Mouse (Mus musculus): ENCODE measurements around the gene Fam43a.

Fam43a gene

DNA sequence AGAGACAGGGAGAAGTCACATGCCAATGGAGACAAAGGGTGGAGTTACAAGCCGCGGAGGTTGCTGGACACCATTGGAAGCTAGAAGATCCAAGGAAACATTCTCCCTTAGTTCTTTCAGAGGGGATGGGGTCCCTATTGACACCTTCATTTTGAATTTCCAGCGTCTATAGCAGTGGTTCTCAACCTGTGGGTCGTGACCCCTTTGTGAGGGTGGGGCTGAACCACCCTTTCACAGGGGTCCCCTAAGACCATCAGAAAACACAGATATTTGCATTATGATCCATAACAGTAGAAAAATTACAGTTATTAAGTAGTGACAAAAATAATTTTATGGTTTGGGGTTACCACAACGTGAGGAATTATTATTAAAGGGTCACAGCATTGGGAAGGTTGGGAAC is 30.0 kb downstream of the Fam43a start:
- no peak for DNase-seq (ENCODE audit: low read depth, low spot score)

DNA sequence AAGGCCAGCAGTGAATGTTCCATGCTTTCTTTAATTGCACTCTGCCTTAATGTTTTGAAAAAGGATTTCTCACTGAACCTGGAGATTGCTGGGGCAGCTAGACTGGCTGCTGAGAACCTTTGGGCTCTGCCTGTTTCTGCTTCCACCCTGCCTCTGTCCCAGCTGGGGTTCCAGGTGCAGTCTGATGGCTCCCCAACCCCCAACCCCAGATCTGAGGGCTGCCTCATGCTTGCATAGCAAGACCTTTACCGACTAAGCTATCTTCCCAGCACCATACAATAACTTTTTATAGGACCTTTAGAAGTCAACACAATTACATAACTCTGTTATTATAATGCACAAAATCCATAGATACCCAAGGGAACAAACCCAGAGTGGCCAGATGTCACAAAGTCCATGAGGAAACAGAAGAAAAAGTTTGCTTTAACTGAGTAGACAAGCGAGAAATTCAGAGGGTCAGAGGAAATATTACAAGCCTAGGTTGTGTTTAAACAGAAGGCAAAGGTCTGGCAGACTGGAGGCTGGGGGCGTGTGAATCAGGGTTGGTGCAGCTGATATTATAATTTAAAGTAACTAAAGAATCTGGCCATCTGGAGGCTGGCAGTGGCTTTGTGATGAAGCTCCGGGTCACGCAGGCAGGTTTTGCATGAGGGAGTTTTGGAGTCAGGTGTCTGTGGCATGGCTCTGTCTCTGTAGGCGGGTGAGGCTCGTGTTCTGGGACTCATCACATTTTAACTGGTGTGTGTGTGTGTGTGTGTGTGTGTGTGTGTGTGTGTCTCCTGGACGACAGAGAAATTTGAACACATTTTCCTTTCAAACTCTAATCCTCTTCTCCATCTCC is 34.6 kb downstream of the Fam43a start:
- DNase-seq (ENCODE audit: low read depth, low spot score), result no peak

GRCm38 (mm10) chr16:30638586-30638985 is 39.1 kb downstream of the Fam43a start:
- DNase-seq (ENCODE audit: low read depth, low spot score), result no peak

- DNase-seq (ENCODE audit: low read depth, low spot score), result no peak
Observed at GRCm38 (mm10) chr16:30640591-30640990, 41.1 kb downstream of the Fam43a start.

- no peak for DNase-seq (ENCODE audit: low read depth, low spot score)
Observed at GRCm38 (mm10) chr16:30641408-30641807, 41.9 kb downstream of the Fam43a start.

- DNase-seq (ENCODE audit: low read depth, low spot score), result no peak
Observed at GRCm38 (mm10) chr16:30642229-30642628, 42.7 kb downstream of the Fam43a start.

GRCm38 (mm10) chr16:30644981-30645380 is 45.5 kb downstream of the Fam43a start:
- DNase-seq (ENCODE audit: low read depth, low spot score), result no peak

- no peak for DNase-seq (ENCODE audit: low read depth, low spot score)
Observed at GRCm38 (mm10) chr16:30645841-30646558, 46.5 kb downstream of the Fam43a start.

DNA sequence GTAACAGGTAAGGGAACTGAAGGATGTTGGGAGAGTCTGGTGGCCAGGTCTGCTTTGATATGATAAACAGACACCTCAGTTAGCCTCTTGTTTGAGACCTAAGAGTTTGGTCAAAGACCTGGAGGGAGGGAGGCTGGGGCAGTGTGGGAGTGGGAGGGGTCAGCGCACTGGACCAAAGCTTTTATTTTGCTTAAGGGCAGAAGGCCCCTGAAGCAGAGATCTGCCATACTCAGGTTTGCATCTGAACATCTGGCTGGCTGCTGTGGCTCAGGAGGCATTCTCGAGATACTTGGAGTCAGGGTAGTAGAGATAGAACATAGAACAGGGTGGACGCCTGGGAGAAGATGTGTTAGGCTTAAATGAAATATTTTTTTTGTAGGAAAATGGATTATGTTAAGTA is 47.3 kb downstream of the Fam43a start:
- DNase-seq (ENCODE audit: low read depth, low spot score), result no peak

DNA sequence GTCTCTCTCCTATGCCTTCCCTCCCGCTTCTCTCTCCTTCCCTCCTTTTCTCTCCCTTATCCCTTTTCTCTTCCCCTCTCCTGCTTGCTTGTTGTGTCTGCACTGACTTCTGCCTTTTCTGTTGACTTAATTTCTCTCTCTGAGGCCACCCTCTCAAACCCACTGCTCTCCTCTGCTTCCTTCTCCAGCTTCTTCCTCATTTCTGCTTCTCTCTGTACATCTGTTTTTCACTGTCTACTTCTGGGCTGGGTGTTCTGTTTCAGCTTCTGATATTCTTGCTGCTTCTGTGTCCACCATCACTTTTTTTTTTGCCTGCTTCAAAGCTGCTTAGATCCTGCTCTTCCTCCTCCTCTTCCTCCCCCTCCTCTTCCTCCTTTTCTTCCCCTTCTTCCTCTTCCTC is 51.8 kb downstream of the Fam43a start:
- DNase-seq (ENCODE audit: low read depth, low spot score), result no peak
